Mouse (Mus musculus) retina, embryonic 14.5 days (tissue): ENCODE data around the gene Cables2.

Experiments
- DNase-seq: peaks from one replicate; pipeline ENCODE4 v3.0.0-alpha.2; 2015; ENCODE audit warnings: low spot score

Gene Cables2

DNA sequence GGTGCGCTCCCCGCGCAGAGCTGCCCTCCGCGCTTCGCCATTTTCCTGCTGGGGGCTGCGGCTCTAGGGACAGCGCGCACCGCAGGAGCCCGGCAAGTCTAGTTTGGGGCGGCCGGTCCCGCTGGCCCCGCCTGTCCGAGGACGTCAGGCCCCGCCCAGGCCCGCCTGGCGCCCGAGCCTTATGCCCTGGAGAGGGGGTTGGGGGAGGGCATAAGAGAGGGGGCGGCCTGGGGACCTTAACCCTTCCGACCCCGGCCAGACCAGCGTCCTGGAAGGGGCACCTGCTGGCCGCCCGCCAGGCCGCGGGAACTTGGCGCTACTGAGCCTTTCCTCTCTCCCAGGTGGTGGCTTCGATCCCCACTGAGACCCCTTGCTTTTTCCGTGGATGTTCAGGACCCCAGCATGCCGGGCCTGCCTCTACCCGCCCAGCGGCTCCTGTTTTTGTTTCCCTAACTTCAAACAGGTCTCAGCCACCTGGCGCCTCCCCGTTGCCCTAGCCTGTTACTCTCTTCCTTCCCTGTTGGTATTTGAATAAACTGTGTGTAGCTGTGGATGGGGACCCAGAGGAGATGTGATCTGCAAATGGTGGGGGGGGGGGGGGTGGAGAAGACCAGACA, 47.4 kb downstream of the Cables2 start, which contains the start of gene Lama5:
Gene Lama5 (minus strand): TSS at position 98 of the 617 bp plus-strand sequence.
- DNase-seq, result peak; percentile 73

DNA sequence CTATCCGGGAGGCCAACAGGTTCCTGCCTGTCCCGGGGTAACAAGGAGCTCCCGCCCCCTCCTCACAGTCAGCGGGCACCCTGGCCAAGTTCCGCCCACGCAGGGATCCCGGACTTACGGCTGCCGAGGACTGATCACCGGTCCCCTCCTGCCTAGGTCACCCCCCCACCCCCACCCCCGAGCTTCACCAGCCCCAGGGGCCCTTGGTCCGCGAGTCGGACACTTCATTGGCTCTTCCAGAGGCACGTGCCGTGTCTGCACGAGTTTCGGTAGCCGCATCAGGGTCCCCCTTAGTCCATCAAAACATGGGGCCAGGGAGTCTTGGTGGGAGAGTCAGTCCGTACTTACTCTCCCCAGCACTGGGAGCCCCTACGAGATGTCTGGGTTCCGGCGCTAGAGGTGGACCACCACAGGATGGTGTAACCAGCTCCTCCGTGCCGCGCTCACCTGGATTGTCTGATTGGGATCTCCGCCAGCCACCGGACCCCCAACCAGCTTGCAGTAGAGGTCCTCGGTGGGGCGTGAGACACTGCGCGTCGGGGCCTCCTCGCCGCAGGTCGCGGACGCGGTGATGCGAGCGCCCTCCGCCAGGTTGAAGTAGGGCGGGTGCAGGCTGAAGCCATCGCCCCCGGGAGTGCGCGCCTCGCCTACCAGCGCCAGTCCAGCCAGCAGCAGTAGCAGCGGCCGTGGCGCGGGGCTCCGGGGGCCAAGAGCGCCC, 48.1 kb downstream of the Cables2 start:
- no peak for DNase-seq

DNA sequence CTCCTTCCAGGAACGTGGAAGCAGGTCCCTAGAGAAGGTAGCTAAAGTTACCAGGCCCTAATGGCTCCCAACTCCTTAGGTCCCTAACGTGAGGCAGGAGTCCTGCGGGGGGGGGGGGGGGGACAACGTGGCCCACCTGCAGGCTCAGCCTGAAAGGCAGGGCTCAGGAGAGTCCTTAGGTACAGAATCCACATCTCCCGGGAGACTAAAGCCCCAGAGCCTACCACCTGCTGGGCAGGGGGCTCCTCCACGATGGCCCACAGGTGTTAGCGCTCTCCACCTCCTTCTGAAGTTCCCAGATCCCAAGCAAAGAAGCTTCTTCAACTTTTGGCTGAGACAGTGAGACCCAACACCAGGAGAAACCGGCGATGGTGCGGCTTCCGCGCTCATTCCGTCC, 48.7 kb downstream of the Cables2 start:
- DNase-seq, result no peak

DNA sequence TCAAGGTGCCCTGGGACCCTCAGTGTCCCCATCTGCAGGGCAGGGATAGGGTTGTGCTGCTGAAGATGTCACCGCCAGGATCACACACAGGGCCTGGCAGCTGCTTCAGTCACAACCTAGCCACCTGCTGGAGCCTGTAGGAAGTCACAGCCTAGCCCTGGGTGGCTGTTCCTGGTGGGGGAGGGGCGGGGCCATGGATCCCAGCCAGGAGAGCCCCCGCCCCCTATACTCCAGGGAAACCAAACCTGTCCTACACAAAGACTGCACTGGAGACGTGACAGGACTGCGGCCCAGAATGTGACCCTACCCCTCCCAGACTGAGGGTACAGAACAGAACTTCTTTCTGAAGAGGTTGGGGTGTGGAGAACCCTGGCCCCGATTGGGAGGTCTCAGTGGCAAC, 51.0 kb downstream of the Cables2 start:
- peak; percentile 54 for DNase-seq

DNA sequence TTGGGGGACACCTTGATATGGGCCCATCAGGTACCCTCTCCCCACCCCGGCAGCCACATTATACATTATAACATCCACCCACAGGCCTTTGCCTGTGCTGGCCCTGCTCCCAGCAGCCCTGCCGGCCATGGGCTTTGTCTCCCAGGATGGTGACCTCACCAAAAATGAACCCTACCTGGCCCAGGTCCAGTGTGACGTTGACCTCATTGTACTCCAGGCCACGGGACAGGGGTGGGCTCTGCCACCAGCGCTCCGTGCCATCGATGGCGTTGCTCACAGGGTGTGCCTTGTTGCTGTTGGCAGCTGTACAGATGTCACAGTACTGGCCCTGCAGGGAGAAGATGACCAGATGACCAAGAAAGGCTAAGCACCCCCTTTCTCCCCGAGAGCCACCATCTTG, 52.2 kb downstream of the Cables2 start:
- no peak for DNase-seq

DNA sequence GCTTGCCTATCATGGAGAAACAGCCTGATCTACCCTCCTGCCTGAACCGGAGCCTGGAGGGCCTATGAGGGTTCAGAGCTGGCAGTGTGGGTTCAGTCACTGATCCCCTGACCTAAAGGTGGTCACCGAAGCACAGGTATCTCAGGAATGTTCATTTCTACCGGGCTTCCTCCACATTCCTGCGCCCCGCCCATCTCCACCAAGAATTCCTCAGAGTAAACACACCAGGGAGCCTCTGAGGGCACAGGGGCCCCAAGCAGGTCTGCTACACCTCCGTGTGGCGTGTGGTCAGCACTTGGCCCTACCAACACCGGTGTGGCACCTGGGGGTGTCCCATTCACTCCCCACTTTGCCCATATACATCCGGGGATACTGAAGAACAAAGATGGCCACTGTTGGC, 53.1 kb downstream of the Cables2 start:
- DNase-seq, result no peak

DNA sequence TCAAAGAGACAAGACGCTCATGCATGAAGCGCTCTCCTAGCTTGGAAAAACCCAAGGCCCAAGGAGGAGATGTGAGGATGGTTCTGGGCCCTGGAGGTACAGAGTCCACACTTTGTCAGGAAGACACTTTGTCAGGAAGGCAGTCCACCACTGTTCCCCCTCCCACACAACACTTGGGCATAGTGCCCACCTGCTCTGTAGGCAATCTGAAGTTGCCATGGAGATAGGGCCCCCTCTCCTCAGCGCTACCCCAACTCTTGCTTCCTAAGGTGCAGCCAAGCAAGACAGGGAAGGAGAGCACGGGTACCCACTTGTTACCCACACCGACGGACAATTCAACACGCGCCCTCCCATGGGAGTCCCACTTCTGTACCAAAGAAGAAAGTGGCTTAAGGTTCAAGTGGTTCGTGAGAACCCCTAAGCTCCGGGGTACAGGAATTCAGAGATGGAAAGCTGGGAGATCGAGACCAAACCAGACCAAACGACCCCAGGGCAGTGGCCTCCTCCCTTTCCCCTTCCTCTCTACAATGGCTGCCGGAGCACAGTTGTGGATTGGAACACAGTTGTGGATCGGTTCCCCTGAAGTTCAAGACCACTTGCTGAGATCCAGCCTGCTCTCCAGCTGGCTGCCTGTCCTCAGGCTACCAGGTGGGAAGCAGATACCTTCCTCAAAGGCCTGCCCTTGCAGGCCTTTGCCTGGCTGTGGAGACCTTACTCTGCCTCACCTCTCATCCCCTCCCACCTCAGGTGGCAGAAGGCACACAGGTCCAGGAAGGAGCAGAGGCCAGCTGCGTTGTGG, 54.0 kb downstream of the Cables2 start:
- no peak for DNase-seq

DNA sequence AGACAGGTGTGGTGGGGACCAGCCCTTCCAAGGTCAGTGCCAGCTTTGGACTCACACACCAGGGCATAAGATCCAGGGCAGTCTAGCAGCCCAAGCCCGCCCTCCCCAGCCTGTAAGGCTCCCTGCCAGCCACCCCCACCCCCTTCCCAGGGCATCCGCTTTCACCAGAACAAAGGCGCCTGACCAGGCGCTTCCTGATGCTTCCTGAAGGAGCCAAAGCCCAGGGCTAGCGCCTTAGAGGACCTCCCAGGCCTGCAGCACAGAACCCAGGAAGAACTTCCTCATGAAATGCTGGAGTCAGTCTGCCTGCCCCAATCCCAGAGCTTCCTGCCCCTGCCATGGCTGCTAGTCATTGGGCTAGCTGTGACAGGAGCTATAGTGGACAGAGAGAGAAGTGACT, 54.6 kb downstream of the Cables2 start:
- no peak for DNase-seq

DNA sequence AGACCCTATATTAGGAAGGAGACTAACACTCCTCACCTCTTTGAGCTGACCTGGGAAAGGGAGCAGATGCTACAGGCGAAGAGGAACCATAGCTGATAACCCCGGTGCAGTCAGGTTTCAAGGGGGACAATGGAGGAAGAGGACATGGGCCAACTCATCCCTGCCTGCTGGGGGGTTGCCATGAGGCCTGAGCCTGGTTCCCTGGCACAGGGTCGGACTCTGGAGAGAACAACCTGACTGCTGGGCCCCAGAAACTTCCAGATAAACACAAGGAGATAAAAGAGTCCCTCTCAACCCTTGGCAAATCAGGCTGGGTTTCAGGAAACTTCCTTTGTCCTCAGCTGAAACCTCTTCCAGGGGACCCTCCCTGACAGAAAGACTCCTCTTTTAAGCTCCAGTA, 55.1 kb downstream of the Cables2 start:
- no peak for DNase-seq

DNA sequence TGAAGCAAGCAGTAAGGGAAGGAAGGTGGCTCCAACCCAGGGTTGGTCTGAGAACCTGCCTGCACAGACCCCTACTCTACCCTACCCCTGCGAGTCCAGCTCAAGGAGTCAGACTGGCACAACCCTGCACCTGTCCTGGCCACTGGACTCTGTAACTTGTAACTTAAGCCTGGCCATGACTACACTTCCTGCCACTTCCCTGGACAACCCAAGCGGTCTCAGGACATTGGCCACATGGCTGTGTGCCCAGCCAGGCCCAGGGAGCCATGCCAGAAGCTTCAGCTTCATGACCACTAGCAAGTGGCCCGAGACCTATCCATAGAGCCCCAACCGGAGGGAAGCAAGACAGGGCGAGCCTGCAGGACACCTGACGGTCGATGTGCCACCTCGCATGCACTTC, 55.7 kb downstream of the Cables2 start:
- no peak for DNase-seq

DNA sequence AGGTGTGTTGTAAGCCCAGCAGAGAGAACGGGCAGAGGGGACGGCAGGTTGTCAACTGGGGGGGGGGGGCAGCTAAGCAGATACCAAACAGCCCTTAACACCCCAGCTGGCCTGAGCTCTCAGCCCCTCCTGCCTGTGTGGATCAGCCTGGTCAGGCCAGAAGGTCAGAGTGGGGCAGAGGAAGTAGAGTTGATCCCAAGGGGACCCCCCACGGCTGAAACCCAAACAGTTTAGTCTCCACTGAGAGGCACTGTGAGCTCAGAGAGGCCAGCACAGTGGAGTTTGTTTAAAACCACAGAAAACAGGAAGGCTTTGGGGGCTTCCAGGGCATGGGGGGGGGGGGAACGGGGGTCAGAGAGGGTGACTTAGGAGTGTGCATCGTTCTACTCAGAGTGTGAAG, 56.4 kb downstream of the Cables2 start:
- DNase-seq, result no peak

DNA sequence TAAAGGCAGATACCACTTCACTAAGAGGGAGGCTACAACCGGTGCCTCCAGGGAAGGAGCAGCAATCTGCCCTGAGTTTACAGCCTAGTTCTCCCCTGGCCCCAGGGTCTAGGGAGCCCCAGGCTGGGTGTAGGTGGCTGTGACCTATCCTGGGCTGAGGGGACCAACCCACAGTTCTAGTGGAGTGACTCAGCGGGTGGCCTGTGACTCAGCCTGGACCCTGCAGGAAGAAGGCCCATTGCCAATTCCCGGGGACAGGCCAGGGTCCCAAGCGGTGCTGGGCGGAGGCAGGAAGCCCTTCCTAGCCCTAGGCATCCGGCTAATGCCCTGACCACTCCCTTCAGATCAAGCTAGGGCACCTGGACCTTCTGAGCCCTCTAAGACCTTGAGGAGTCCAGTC, 57.3 kb downstream of the Cables2 start:
- DNase-seq, result no peak

DNA sequence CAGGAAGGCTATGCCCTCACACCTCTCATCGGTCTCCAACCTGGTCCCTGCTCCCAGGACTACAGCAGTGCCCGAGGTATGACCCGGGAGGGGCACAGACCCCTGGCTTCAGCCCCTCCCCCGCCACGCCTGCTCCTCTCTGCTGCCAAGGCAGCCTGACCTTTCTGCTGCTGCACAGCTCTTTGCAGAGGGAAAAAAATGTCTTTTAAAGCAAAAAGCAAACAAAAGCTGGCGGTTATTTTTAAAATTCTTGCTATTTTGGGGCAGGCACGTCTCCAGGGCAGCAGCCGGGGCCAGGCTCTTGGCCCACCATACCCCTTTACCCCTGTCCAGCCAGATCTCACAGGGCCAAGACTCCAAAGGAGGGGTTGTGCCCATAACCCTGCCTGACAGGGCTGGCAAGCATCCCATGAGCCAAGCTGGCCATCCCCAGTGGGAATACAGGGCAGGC, 58.3 kb downstream of the Cables2 start:
- no peak for DNase-seq

DNA sequence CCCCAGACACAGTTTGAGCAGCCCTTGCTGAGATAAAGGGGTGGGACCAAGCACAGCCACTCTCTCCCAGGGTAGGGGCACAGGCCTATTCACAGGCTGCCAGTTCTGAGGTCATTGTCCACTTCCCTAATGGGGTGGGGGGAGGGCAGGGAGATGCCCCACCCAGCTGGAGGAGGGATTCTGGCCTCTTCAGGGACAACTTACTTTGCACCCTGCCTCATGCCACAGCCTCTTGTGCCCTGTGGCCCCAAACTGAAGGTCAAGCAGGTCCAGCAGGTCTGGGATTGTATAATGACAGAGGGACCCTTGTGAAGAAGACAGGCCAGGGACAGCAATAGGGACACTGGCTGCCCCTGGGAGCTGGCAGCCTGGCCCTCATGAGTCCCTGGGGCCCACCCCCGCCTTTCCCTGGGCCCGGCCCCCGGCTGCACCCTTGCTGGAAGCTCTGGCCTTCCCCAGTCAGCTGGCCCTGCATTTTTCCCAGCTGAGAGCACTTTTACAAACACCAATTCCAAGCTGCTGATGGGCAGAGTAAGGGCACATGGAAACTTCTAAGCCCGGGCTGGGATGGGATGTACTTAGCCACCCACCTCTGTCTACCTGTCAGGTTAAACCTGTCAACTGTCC, 58.8 kb downstream of the Cables2 start:
- DNase-seq, result no peak

DNA sequence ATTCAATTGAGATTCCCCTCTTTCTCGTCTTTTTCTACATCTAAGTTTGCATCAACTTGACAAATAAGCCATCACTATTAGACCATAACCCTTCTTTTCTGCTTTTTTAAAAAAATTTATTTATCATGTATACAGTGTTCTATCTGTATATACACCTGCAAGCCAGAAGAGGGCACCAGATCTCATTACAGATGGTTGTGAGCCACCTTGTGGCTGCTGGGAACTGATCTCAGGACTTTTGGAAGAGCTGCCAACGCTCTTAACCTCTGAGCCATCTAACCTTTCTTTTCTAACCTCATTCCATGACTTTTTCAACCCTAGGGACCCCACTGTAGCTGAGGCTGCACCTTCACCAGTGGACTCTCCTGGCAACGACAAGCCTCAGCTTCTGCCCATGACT, 61.0 kb downstream of the Cables2 start:
- DNase-seq, result no peak

DNA sequence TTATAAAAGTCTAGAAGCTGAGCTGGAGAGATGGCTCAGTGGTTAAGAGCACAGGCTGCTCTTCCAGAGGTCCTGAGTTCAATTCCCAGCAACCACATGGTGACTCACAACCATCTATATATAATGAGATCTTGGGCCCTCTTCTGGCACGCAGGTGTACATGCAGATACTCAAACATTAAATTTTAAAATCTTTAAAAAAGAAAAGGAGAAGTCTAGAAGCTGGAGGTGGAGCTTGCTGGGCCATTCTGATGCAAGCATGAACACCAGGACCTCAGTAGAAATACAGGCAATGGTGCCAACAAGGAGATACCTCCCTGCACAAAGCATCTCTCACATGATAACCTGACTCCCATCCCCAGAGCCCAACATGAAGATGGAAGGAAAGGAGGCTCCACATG, 64.3 kb downstream of the Cables2 start:
- DNase-seq, result no peak
